Mouse (Mus musculus) gastrocnemius, adult 8-10 months (tissue): ENCODE results near the gene Pkhd1. TPM values are rescaled to one million over a fixed set of nuclear protein-coding genes. Genes with fewer than 3 reads are reported as not detected.

Experiments
- total RNA-seq, 4 experiments: library from RNA; stranded (reverse); gene quantifications; 2 replicates each; pipeline ENCODE4 v1.2.4; 2022

Pkhd1 gene
- total RNA-seq, 4 experiments from 2014 or later = 0.29 to 0.52 TPM; not detected in 2

Other genes starting within 250 kb of the Pkhd1 start
- not detected for gene Il17a, start 112.8 kb upstream of the Pkhd1 start, total RNA-seq
- gene Il17f, start 172.6 kb upstream of the Pkhd1 start, total RNA-seq = not detected
- 1 to 10 TPM; 2.6 to 3.3 (median 3.1) TPM for gene Mcm3, start 202.2 kb upstream of the Pkhd1 start, total RNA-seq